Mouse (Mus musculus): ENCODE measurements around the gene Prrt2.

DNA sequence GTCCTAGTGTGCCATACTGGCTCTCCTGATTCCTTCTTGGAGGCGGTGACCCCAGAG, 45.3 kb downstream of the Prrt2 start, which contains the start of gene Cdipt:
- TF ChIP-seq CTCF (IDR thresholded peaks at IDR 0.05; ENCODE audit: control insufficient read depth, insufficient read depth, insufficient read length) (no peak), MAX (IDR thresholded peaks at IDR 0.05) (no peak), CEBPB (IDR thresholded peaks at IDR 0.05; ENCODE audit: low read depth) (no peak), USF1 (IDR thresholded peaks at IDR 0.05; ENCODE audit: low read depth) (no peak), MYOG (IDR thresholded peaks at IDR 0.05; ENCODE audit: control insufficient read depth, extremely low read depth, insufficient read length) (no peak), FOSL1 (IDR thresholded peaks at IDR 0.05; ENCODE audit: insufficient read depth, low read length, poor library complexity, severe bottlenecking) (no peak)
